Mouse (Mus musculus) G1E (cell line): ENCODE data around the gene Srp68. TPM values are rescaled to one million over a fixed set of nuclear protein-coding genes. Genes with fewer than 3 reads are reported as not detected.
A peak's percentile ranks its signal among the peaks of the same experiment; 100 is the strongest.

Source experiments
- ATAC-seq: 2 replicates; pipeline ENCODE4 v1.8.0; 2016; ENCODE audit warnings: mild to moderate bottlenecking; ENCODE audit not compliant: insufficient number of reproducible peaks, poor library complexity, low FRiP score, severe bottlenecking; ENCODE audit errors: extremely low read depth
- DNase-seq: peaks from one replicate; pipeline ENCODE4 v3.0.0; 2012; ENCODE audit warnings: low spot score
- H3K27me3 ChIP-seq: 2 replicates; pipeline ENCODE4 v1.6.1; 2012; ENCODE audit warnings: mild to moderate bottlenecking, low read length, inconsistent platforms; ENCODE audit not compliant: insufficient read depth
- H3K36me3 ChIP-seq: replicated peaks from 2 replicates; pipeline ENCODE3; 2012; ENCODE audit warnings: mild to moderate bottlenecking, inconsistent platforms
- H3K4me1 ChIP-seq: 2 replicates; pipeline ENCODE4 v1.6.1; 2012; ENCODE audit warnings: low read depth, low read length, inconsistent platforms, mixed read lengths; ENCODE audit not compliant: insufficient read depth
- H3K4me3 ChIP-seq: 2 replicates; pipeline ENCODE4 v1.5.1; 2012; ENCODE audit warnings: low read depth, mild to moderate bottlenecking, inconsistent platforms, low read length, moderate library complexity, mixed read lengths
- H3K9me3 ChIP-seq: replicated peaks from 2 replicates; pipeline ENCODE4 v1.6.1; 2012; ENCODE audit warnings: inconsistent platforms
- CTCF ChIP-seq: IDR thresholded peaks from 2 replicates; pipeline ENCODE4 v1.5.1; 2012; ENCODE audit warnings: low read depth, low read length, inconsistent platforms, mixed read lengths
- GATA1 ChIP-seq: IDR thresholded peaks from 2 replicates; pipeline ENCODE4 v1.6.1; 2012; ENCODE audit warnings: borderline replicate concordance, low read length, inconsistent platforms, mixed read lengths
- GATA2 ChIP-seq: IDR thresholded peaks from 2 replicates; pipeline ENCODE4 v1.6.1; 2012; ENCODE audit warnings: low read depth, low read length, inconsistent platforms, borderline replicate concordance
- POLR2AphosphoS5 ChIP-seq: IDR thresholded peaks from 2 replicates; pipeline ENCODE4 v1.6.1; 2012; ENCODE audit warnings: low read depth, low read length, inconsistent platforms; ENCODE audit not compliant: insufficient replicate concordance
- TAL1 ChIP-seq: conservative IDR thresholded peaks from 2 replicates; pipeline ENCODE4 v1.6.1; 2012; ENCODE audit warnings: low read depth, low read length, inconsistent platforms, mixed read lengths
- polyA plus RNA-seq: library from polyadenylated mRNA; stranded (reverse); fragments of >175 nt; gene quantifications from 2 replicates; pipeline ENCODE4 v1.2.3, GENCODE M21; 2012
- total RNA-seq, 2 experiments: library from RNA; stranded (forward) in 1 of 2; stranded (reverse) in 1 of 2; fragments of 200-1000 nt in 1 of 2; fragments of >200 nt in 1 of 2; fragmentation: Nextera tagmentation in 1 of 2; gene quantifications; 2 replicates each; pipeline ENCODE4 v1.2.3; 2014 to 2017

Srp68 gene
- total and polyA plus RNA-seq, 3 experiments: 35.1 to 79.1 (median 49.3) TPM

- Histone ChIP-seq H3K9me3 (no peaks in the 10 kb centered on the region), H3K27me3 (no peaks in the 10 kb centered on the region), H3K4me3 (no peak overlapping the region), H3K4me1 (peaks cover 43% of the 10 kb centered on the region), H3K36me3 (peaks cover 39% of the 10 kb centered on the region)
- ATAC-seq: no peak
- DNase-seq: no peak
- TF ChIP-seq GATA1 (no peak), TAL1 (no peak), POLR2AphosphoS5 (no peak), CTCF (no peak), GATA2 (no peak)
Observed at GRCm38 (mm10) chr11:116196866-116197583, 77.0 kb downstream of the Srp68 start.

DNA sequence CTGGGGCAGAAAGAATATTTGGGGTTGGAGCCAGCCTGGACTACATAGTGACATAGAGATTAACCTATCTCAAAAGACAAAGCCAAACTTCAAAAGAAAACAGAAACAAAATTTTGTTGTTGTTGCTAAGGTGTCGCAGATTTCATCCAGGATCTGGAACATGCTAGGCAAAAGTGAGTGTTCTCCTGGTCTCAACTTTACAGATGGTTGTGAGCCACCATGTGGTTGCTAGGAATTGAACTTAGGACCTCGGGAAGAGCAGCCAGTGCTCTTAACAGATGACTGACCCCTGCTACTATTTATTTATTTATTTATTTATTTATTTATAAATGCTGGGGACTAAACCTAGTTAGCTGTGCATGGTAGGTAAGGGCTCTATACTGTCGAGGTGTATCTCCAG lies 77.7 kb downstream of the Srp68 start:
- H3K4me1 ChIP-seq: peaks cover 43% of the 10 kb centered on the region
- H3K36me3 ChIP-seq: peaks cover 37% of the 10 kb centered on the region
- no peak overlapping the region for H3K4me3 ChIP-seq
- DNase-seq: no peak
- H3K9me3 ChIP-seq: no peaks in the 10 kb centered on the region
- H3K27me3 ChIP-seq: no peaks in the 10 kb centered on the region
- ATAC-seq: no peak
- TF ChIP-seq POLR2AphosphoS5: no peak
- TF ChIP-seq GATA1: no peak
- TF ChIP-seq CTCF: no peak
- TF ChIP-seq GATA2: no peak
- no peak for TF ChIP-seq TAL1

- no peak for TF ChIP-seq GATA2
- no peak for TF ChIP-seq CTCF
- no peak for TF ChIP-seq GATA1
- no peak for TF ChIP-seq TAL1
- TF ChIP-seq POLR2AphosphoS5: no peak
- H3K27me3 ChIP-seq: no peaks in the 10 kb centered on the region
- ATAC-seq: no peak
- peaks cover 39% of the 10 kb centered on the region for H3K36me3 ChIP-seq
- H3K4me3 ChIP-seq: no peak overlapping the region
- H3K9me3 ChIP-seq: no peaks in the 10 kb centered on the region
- H3K4me1 ChIP-seq: peaks cover 40% of the 10 kb centered on the region
- DNase-seq: peak; percentile 21
Observed at GRCm38 (mm10) chr11:116195252-116195651, 78.8 kb downstream of the Srp68 start.

Other genes with a start within 250 kb of the Srp68 start
- 692 and 699 TPM in 2 replicates for gene H3f3b, start 246.3 kb downstream of the Srp68 start, total RNA-seq (2014; fragmentation: Nextera tagmentation)
- 721 and 745 TPM in 2 replicates for gene H3f3b, start 246.3 kb downstream of the Srp68 start, total RNA-seq (2017)
- gene H3f3b, start 246.3 kb downstream of the Srp68 start, polyA plus RNA-seq: 230 and 336 TPM in 2 replicates
- gene Unk, start 243.9 kb downstream of the Srp68 start, total RNA-seq (2014; fragmentation: Nextera tagmentation): 50.1 and 58.1 TPM in 2 replicates
- 17.2 and 19.8 TPM in 2 replicates for gene Unk, start 243.9 kb downstream of the Srp68 start, total RNA-seq (2017)
- 65.2 and 80.7 TPM in 2 replicates for gene Unk, start 243.9 kb downstream of the Srp68 start, polyA plus RNA-seq
- gene Unc13d, start 196.3 kb downstream of the Srp68 start, total RNA-seq (2014; fragmentation: Nextera tagmentation): 26.1 and 31.4 TPM in 2 replicates
- 63.5 and 81.7 TPM in 2 replicates for gene Unc13d, start 196.3 kb downstream of the Srp68 start, total RNA-seq (2017)
- gene Unc13d, start 196.3 kb downstream of the Srp68 start, polyA plus RNA-seq: 126 and 144 TPM in 2 replicates
- 160 and 169 TPM in 2 replicates for gene Wbp2, start 187.2 kb downstream of the Srp68 start, total RNA-seq (2014; fragmentation: Nextera tagmentation)
- gene Wbp2, start 187.2 kb downstream of the Srp68 start, total RNA-seq (2017): 55.9 and 61.6 TPM in 2 replicates
- 499 and 545 TPM in 2 replicates for gene Wbp2, start 187.2 kb downstream of the Srp68 start, polyA plus RNA-seq
- gene Trim47, start 147.0 kb downstream of the Srp68 start, total RNA-seq (2014; fragmentation: Nextera tagmentation): not detected in 2 replicates
- 0.12 and 0.27 TPM in 2 replicates for gene Trim47, start 147.0 kb downstream of the Srp68 start, total RNA-seq (2017)
- gene Trim47, start 147.0 kb downstream of the Srp68 start, polyA plus RNA-seq: 0.08 TPM in 1 of 2 replicates, not detected in the other
- gene Trim65, start 143.1 kb downstream of the Srp68 start, total RNA-seq (2014; fragmentation: Nextera tagmentation): not detected in 2 replicates
- gene Trim65, start 143.1 kb downstream of the Srp68 start, total RNA-seq (2017): 0.05 and 0.12 TPM in 2 replicates
- gene Trim65, start 143.1 kb downstream of the Srp68 start, polyA plus RNA-seq: not detected in 2 replicates
- gene Mrpl38, start 135.3 kb downstream of the Srp68 start, total RNA-seq (2014; fragmentation: Nextera tagmentation): 99.3 and 125 TPM in 2 replicates
- gene Mrpl38, start 135.3 kb downstream of the Srp68 start, total RNA-seq (2017): 38.3 and 45.7 TPM in 2 replicates
- gene Mrpl38, start 135.3 kb downstream of the Srp68 start, polyA plus RNA-seq: 144 and 150 TPM in 2 replicates
- 42.2 and 50.9 TPM in 2 replicates for gene Fbf1, start 106.1 kb downstream of the Srp68 start, total RNA-seq (2014; fragmentation: Nextera tagmentation)
- gene Fbf1, start 106.1 kb downstream of the Srp68 start, total RNA-seq (2017): 25.0 and 35.9 TPM in 2 replicates
- gene Fbf1, start 106.1 kb downstream of the Srp68 start, polyA plus RNA-seq: 23.6 and 26.4 TPM in 2 replicates
- 17.8 and 23.1 TPM in 2 replicates for gene Ten1, start 75.4 kb downstream of the Srp68 start, total RNA-seq (2014; fragmentation: Nextera tagmentation)
- gene Ten1, start 75.4 kb downstream of the Srp68 start, total RNA-seq (2017): 47.6 and 47.8 TPM in 2 replicates
- gene Ten1, start 75.4 kb downstream of the Srp68 start, polyA plus RNA-seq: 95.8 and 99.2 TPM in 2 replicates
- 34.0 and 35.6 TPM in 2 replicates for gene Acox1, start 75.2 kb downstream of the Srp68 start, total RNA-seq (2014; fragmentation: Nextera tagmentation)
- 51.2 and 55.8 TPM in 2 replicates for gene Acox1, start 75.2 kb downstream of the Srp68 start, total RNA-seq (2017)
- 2.5 and 2.8 TPM in 2 replicates for gene Acox1, start 75.2 kb downstream of the Srp68 start, polyA plus RNA-seq
- gene Evpl, start 36.1 kb downstream of the Srp68 start, total RNA-seq (2014; fragmentation: Nextera tagmentation): not detected in 2 replicates
- 0.05 TPM in 1 of 2 replicates, not detected in the other for gene Evpl, start 36.1 kb downstream of the Srp68 start, total RNA-seq (2017)
- gene Evpl, start 36.1 kb downstream of the Srp68 start, polyA plus RNA-seq: 0.01 TPM in 2 replicates
- gene Galr2, start 6.7 kb upstream of the Srp68 start, total RNA-seq (2014; fragmentation: Nextera tagmentation): not detected in 2 replicates
- 0.23 and 0.38 TPM in 2 replicates for gene Galr2, start 6.7 kb upstream of the Srp68 start, total RNA-seq (2017)
- gene Galr2, start 6.7 kb upstream of the Srp68 start, polyA plus RNA-seq: not detected in 2 replicates
- 30.9 and 39.5 TPM in 2 replicates for gene Exoc7, start 33.0 kb upstream of the Srp68 start, total RNA-seq (2014; fragmentation: Nextera tagmentation)
- gene Exoc7, start 33.0 kb upstream of the Srp68 start, total RNA-seq (2017): 18.6 and 32.1 TPM in 2 replicates
- 13.1 and 13.6 TPM in 2 replicates for gene Exoc7, start 33.0 kb upstream of the Srp68 start, polyA plus RNA-seq
- gene Foxj1, start 61.2 kb upstream of the Srp68 start, total RNA-seq (2014; fragmentation: Nextera tagmentation): not detected in 2 replicates
- gene Foxj1, start 61.2 kb upstream of the Srp68 start, total RNA-seq (2017): 0.11 and 0.29 TPM in 2 replicates
- 0.05 and 0.11 TPM in 2 replicates for gene Foxj1, start 61.2 kb upstream of the Srp68 start, polyA plus RNA-seq
- 19.4 and 23.7 TPM in 2 replicates for gene Rnf157, start 138.8 kb upstream of the Srp68 start, total RNA-seq (2014; fragmentation: Nextera tagmentation)
- 10.0 and 10.6 TPM in 2 replicates for gene Rnf157, start 138.8 kb upstream of the Srp68 start, total RNA-seq (2017)
- gene Rnf157, start 138.8 kb upstream of the Srp68 start, polyA plus RNA-seq: 6.1 and 7.1 TPM in 2 replicates
- gene Ubald2, start 159.9 kb upstream of the Srp68 start, total RNA-seq (2014; fragmentation: Nextera tagmentation): 184 and 210 TPM in 2 replicates
- gene Ubald2, start 159.9 kb upstream of the Srp68 start, total RNA-seq (2017): 114 and 161 TPM in 2 replicates
- 710 and 1,104 TPM in 2 replicates for gene Ubald2, start 159.9 kb upstream of the Srp68 start, polyA plus RNA-seq
- gene Qrich2, start 192.0 kb upstream of the Srp68 start, total RNA-seq (2014; fragmentation: Nextera tagmentation): not detected in 2 replicates
- 0.05 and 0.06 TPM in 2 replicates for gene Qrich2, start 192.0 kb upstream of the Srp68 start, total RNA-seq (2017)
- 0.07 and 0.16 TPM in 2 replicates for gene Qrich2, start 192.0 kb upstream of the Srp68 start, polyA plus RNA-seq
- 53.7 and 56.6 TPM in 2 replicates for gene Prpsap1, start 220.0 kb upstream of the Srp68 start, total RNA-seq (2014; fragmentation: Nextera tagmentation)
- gene Prpsap1, start 220.0 kb upstream of the Srp68 start, total RNA-seq (2017): 33.3 and 42.2 TPM in 2 replicates
- 53.9 and 69.4 TPM in 2 replicates for gene Prpsap1, start 220.0 kb upstream of the Srp68 start, polyA plus RNA-seq